Mouse (Mus musculus) gastrocnemius, adult 8-10 months (tissue): ENCODE measurements around the gene S100pbp. TPM values are rescaled to one million over a fixed set of nuclear protein-coding genes. Genes with fewer than 3 reads are reported as not detected.

Experiments
- DNase-seq, 2 experiments: peaks; one replicate each; pipeline ENCODE4 v3.0.0; 2022; ENCODE audit warnings: low spot score in 2 of 2
- total RNA-seq, 4 experiments: library from RNA; stranded (reverse); gene quantifications; 2 replicates each; pipeline ENCODE4 v1.2.4; 2022

Gene S100pbp
- 1 to 10 TPM; 3.8 to 4.6 (median 4.4) TPM for total RNA-seq

- DNase-seq = peak; percentile 95 to 96
Observed at GRCm38 (mm10) chr4:129189542-129190519, at the start of gene S100pbp, which contains the start of gene Yars. Gene S100pbp, minus strand, starts transcription at chr4:129189727. Gene Yars, plus strand, starts transcription at chr4:129189760.

DNA sequence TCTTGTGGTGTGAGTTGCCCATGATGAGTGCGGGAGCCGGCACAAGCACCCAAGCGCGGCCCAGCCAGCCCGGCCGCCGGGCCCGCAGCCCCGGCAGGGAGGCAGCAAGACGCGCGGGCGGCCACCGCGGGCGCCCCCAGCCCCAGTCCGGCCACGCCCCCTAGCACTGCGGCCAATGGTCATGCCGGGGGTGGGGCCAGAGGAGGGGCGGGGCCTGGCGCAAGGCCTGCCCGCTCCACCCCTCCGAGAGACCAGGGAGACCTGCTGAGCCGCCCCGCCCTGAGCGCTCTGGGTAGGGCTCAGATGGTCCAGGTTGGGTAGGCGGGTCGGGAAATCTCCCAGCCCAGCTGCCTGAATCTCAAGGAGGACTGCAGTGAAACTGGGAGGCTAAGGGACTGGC is 49.5 kb upstream of the S100pbp start:
- DNase-seq = no peak

DNA sequence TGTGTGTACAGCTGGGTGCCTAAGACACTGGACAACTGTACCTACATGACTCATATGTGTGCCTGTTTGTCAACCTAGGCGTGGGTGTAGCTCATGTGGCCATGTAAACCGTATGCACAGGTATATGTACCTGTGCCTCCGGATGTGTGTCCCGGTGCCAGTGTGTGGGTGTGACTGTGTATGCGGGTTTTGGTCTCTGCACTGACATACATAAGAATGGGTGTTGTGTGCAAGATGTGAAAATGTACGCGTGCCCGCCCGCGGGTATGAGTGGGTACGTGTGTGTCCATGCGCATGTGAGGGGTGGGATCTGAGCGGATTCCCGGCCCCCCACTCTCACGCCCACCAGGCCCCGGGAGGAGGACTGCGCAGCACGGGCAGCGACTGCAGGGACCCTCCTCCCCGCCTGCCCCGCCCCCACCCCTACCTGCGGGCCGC is 49.1 kb upstream of the S100pbp start:
- no peak for DNase-seq

DNA sequence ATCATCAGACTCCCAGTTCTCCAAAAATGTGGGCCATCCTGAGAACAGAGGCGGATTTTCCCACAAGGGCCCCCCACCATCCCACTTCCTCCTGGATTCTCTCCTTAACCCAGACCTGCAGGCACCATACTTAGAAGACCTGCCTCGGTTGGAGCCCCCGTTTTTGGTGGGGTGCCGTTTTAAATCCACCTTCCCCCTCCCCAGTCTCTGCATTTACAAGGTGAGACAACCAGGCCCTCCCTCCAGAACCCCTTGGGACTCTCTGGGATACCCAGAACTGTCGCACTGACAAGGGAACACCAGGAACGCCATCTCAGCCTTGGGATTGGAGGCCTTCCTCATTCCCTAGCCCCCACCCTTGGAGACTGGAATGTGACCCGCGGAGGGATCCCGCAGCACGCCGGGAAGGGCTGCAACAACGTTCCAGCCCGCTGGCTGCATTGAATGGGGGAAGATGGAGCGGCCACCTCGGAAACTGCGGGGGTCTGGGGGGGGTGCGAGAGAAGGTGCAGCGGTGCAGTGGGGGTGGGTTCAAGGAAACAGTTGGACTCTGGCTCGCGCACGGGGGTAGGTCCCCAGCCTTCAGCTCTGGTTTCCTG is 48.4 kb upstream of the S100pbp start:
- DNase-seq = no peak

DNA sequence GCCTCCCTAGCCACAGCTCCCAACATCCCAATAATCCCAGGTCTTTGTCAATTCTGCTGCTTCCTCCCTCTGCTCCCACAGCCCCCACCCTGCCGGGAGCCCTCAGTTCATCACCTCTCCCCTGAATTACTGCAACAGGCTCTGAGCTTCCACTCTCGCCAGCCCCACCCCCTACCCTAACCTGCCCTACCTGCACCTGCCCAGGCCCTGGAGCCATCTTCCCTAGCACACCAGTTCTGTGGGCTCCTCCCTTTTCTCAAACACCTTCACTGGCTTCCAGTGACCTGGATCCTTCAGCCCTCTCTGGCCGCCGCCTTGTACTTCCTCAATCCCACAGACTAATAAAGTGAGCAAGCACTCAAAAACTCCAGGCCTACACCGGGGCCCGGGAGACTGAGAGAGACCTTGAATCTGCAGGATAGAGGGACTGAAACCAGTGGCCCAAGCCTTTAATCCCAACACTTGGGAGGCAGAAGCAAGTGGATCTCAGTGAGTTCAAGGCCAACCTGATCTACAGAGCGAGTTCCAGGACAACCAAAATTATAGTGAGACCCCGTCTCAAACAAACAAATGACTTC is 46.8 kb upstream of the S100pbp start:
- DNase-seq = no peak

GRCm38 (mm10) chr4:129235147-129235546 is 45.6 kb upstream of the S100pbp start:
- DNase-seq = no peak

- no peak for DNase-seq
Observed at GRCm38 (mm10) chr4:129234488-129234887, 45.0 kb upstream of the S100pbp start.

GRCm38 (mm10) chr4:129232561-129233360 is 43.2 kb upstream of the S100pbp start:
- no peak for DNase-seq

- DNase-seq = no peak
Observed at GRCm38 (mm10) chr4:129231594-129232450, 42.3 kb upstream of the S100pbp start.

DNA sequence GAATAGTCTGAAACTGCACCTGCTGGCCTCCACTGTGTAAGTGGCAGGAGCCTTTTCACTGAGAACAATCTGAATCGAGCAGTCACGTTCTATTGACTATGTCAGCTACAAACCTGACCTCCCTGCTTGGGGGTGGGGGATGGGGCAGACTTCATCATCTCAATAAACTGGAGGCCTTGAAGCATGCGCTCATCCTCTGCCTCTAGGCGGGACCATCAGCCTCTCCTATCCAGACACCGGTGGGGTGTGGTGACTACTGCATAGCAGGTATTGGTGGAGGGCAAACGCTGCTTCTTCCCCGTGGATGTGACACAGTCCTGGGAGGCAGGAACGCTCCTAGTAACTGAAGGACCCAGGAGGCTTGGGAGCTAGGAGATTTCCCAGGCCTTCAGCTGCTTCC is 41.4 kb upstream of the S100pbp start:
- no peak for DNase-seq

GRCm38 (mm10) chr4:129227985-129228381 is 38.5 kb upstream of the S100pbp start:
- DNase-seq = no peak

DNA sequence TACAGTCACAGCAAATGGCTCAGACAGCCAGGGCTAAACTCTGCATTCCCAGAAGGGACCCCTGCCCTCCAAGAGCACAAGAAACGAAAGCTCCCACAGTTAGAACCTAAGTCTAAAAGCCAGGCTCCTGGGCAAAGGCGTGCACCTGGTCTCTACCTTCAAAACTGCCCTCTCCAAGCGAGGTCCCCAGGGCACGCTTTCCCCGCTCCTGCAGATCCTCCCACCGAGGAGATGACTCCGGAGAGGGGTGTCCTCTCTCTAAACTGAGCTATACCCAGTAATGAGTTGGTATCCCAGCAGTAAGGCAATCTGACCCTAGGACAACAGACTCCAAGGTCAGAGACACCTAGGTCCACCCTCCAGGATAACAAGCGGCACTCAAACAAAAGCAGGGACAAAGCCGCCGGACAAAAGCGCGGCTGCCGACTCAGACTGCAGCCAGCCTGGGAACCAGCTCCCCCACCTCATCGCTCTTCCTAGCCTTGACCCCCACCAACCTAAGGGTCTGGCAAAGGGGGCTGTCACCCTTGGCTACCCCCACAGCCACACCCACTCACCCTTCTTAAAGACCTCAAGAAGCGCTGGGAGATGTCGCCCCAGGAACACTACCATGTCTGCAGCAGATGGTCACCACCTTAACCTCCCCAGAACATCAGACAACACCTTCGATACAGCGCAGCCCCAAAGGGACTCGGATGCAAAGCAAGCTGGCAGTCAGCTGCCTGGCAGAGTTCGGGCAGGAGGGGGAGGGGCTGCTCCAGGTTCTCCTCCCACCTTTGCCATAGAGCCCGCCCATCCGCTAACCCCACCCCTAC is 37.9 kb upstream of the S100pbp start:
- no peak for DNase-seq

DNA sequence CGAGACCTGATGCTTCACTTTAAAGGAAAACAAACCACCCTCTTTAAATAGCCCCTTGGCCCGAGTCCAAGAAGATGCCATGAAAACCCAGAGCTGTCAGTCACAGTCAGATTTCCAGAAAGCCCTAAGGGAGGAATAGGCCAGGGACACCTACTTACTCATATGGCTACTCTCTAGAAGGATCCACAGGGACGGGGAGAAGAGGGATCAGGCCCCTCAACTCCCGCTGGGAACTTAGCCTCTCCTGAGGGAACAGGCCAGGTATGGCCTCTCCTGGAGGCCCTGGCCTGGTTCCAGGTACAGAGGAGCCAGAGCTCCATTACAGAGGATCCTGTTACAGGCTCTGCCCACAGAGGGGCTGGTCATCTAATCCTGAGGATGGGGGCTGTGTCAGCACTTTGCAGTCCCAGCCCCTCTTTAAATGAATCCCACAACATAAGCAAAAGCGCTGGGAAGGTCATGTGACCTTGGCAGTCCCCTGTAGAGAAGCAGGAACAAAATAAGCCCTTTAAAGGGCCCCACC is 37.0 kb upstream of the S100pbp start:
- no peak for DNase-seq

DNA sequence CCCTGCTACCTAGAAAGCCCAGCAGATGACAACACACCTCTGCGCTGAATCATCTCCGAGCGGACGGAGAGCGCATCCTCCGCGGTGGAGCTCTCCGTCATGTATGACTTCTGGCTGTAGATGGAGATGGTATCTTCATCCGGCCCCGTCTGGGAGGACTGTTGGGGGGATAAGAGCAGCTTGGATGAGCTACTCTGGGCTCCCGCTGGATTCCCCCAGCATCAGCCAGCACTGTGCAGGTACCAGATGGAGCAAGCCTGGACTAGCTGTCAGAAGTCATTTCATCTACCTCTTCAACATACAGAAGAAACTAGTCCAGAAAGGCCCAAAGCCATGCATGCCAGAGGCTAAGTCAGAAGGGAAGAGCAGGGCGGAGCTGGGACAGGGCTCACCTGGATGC is 35.8 kb upstream of the S100pbp start:
- no peak for DNase-seq

GRCm38 (mm10) chr4:129223421-129224281 is 34.1 kb upstream of the S100pbp start:
- DNase-seq = no peak

GRCm38 (mm10) chr4:129222019-129222925 is 32.7 kb upstream of the S100pbp start:
- no peak for DNase-seq
